Mouse (Mus musculus) lung, postnatal 0 days (tissue): ENCODE measurements around the gene Ccdc136.

Source experiments
- CTCF ChIP-seq: IDR thresholded peaks from 2 replicates; pipeline ENCODE4 v1.5.1; 2016; ENCODE audit warnings: antibody characterized with exemption, mild to moderate bottlenecking
- EP300 ChIP-seq: IDR thresholded peaks from 2 replicates; pipeline ENCODE4 v1.6.1; 2016; ENCODE audit warnings: antibody characterized with exemption, mild to moderate bottlenecking, control low read depth

DNA sequence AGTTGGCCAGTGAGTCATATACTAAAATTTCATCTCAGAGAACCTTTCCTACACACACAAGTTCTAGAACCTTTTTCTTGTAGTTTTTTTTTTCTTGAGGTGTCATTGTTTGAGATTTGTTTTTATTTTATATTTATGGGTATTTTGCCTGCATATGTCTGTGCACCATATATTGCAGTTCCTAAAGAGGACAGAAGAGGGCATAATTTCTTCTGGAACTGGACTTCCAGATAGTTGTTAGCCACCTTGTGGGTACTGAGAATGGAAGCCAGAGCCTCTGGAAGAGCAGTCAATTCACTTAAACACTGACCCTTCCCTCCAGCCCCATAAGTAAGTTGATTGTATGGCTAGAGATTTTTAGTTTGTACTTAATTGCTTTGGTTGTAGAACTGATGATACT, 44.5 kb upstream of the Ccdc136 start:
- TF ChIP-seq CTCF: peak; percentile 50
- TF ChIP-seq EP300: no peak
